Mouse (Mus musculus): Measurements from ENCODE around the gene Sgce.

DNA sequence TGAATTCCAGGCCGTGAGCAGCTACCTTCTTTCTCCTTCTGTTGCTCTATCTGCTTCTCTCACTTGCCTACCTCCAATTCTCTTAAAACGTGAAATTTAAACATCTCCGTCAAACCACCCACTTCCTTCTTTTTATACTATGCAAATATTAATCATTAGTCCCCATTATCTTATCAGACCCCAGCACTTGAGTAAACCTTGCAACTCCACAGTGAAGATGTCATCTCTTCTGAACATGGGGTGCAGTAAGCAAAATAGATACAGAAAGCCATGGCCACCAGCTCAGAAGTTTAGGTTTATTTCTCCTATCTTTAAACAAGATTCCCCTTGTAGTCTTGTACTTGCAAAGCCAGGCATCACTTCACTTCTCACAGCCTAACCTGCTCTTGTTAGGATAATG, 99.7 kb downstream of the Sgce start:
- TF ChIP-seq CTCF (conservative IDR thresholded peaks at IDR 0.05; ENCODE audit: low read length) (no peak), NANOG (IDR thresholded peaks at IDR 0.05; ENCODE audit: borderline replicate concordance, low read length) (no peak), POU5F1 (IDR thresholded peaks at IDR 0.05; ENCODE audit: borderline replicate concordance, low read length) (no peak)
